Mouse (Mus musculus): ENCODE data around the gene Erf.

DNA sequence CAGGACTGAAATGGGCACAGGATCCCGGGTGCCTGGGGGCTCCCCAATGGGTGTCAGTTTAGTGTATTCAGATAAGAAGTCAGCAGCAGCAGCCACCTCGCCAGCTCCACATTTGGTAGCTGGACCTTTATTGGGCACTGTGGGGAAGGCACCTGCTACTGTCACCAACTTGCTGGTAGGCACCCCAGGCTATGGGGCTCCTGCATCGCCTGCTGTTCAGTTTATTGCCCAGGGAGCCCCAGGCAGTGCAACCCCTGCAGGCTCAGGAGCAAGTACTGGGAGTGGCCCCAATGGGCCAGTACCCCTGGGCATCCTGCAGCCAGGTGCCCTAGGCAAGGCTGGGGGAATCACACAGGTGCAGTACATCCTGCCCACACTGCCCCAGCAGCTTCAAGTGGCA is 38.2 kb upstream of the Erf start:
- TF ChIP-seq GATA1 (IDR thresholded peaks at IDR 0.05; ENCODE audit: borderline replicate concordance, low read length) (no peak), FLI1 (IDR thresholded peaks at IDR 0.05; ENCODE audit: low read length) (no peak)

Measured in megakaryocyte, embryonic 14.5 days (primary cell).